Mouse (Mus musculus): ENCODE measurements around the gene Psmd3. TPM values are rescaled to one million over a fixed set of nuclear protein-coding genes. Genes with fewer than 3 reads are reported as not detected.

Psmd3 gene
- total and polyA plus RNA-seq, 2 experiments from 2014 or later = 113 to 202 TPM

DNA sequence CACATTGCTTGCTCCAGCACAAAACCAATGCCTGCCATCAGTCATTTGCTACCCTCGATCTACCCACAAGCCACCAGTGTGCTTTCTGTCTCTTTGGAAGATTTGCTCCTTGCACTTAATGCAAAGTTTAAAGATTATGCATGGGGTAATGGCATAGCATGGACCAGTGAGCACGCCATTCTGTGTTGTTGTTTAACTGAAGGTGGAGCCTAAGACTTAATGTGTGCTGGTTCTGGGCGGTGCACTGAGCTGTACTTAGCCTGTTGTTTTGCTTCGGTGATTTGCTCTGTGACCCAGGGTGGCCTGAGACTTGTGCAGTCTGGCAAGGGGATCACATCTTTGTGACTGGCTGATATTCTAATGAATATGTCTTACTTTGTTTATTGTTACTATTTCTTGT, 4.6 kb downstream of the Psmd3 start:
- H3K27ac ChIP-seq (ENCODE audit: low read depth, low read length) = no peak overlapping the region
- DNase-seq (no peak), ATAC-seq (no peak)
- no peak overlapping the region for H3K4me2 ChIP-seq (ENCODE audit: low read depth)
- peaks cover 62% of the 10 kb centered on the region for H3K36me3 ChIP-seq (ENCODE audit: insufficient read depth)
- peaks cover 7% of the 10 kb centered on the region; the same call in 1 of the 2 replicates for H3K4me1 ChIP-seq (ENCODE audit: insufficient read depth)
- H3K9ac ChIP-seq = no peak overlapping the region
- WGBS = 84% methylated on average over 4 of the region's 4 CpGs
- no peaks in the 10 kb centered on the region for H3K9me3 ChIP-seq (ENCODE audit: low read length)
- H3K4me3 ChIP-seq (ENCODE audit: low read depth, low read length) = no peak overlapping the region
- no peaks in the 10 kb centered on the region for H3K27me3 ChIP-seq (ENCODE audit: insufficient read depth, low read length)
- TF ChIP-seq CTCF (IDR thresholded peaks at IDR 0.05; ENCODE audit: low read depth) = no peak

DNA sequence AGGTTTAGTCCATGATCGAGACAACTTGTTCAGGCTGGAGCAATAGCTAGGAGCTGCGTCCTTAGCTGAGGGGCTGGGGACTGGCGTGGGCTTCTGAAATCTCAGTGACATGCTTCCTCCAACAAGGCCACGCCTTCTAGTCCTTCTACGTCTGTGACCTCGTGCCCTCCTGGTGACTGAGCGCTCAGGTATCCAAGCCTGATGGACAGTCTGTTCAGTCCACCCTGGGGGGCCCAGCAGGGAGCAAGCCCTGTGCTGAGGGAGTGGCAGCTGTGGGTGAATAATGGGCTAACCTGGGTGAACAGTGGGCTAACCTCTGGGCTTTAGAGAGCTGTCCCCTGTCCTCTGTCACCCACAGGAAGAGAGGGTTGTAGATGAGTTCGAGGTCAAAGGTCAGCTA, 5.7 kb downstream of the Psmd3 start:
- no peak overlapping the region for H3K9ac ChIP-seq
- H3K4me3 ChIP-seq (ENCODE audit: low read depth, low read length) = no peak overlapping the region
- no peaks in the 10 kb centered on the region for H3K27me3 ChIP-seq (ENCODE audit: insufficient read depth, low read length)
- H3K36me3 ChIP-seq (ENCODE audit: insufficient read depth) = peaks cover 72% of the 10 kb centered on the region
- no peak for DNase-seq
- ATAC-seq = no peak
- no peak overlapping the region for H3K4me2 ChIP-seq (ENCODE audit: low read depth)
- H3K9me3 ChIP-seq (ENCODE audit: low read length) = no peaks in the 10 kb centered on the region
- WGBS = 87% methylated on average over 8 of the region's 8 CpGs
- no peak overlapping the region for H3K27ac ChIP-seq (ENCODE audit: low read depth, low read length)
- H3K4me1 ChIP-seq (ENCODE audit: insufficient read depth) = peaks cover 7% of the 10 kb centered on the region; the same call in 1 of the 2 replicates
- no peak for TF ChIP-seq CTCF (IDR thresholded peaks at IDR 0.05; ENCODE audit: low read depth)

DNA sequence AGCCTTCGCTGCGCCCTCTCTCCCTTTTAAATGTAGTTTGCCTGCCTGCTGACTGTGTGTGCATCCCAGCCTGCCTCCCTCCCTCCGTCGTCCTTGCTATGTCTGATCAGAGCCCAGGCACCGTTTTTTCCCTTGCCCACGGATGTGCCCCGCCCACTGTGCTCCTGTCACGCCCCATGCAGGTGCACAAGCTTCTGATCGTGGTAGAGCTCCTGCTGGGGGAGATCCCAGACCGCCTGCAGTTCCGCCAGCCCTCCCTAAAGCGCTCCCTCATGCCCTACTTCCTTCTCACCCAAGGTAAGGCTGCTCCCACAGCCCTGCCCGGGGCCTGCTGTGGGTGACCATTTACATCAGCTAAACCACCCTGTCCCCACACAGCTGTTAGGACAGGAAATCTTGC, 10.8 kb downstream of the Psmd3 start:
- no peak overlapping the region for H3K27ac ChIP-seq (ENCODE audit: low read depth, low read length)
- H3K4me3 ChIP-seq (ENCODE audit: low read depth, low read length) = no peak overlapping the region
- no peak overlapping the region for H3K4me2 ChIP-seq (ENCODE audit: low read depth)
- no peak overlapping the region for H3K9ac ChIP-seq
- H3K9me3 ChIP-seq (ENCODE audit: low read length) = no peaks in the 10 kb centered on the region
- TF ChIP-seq CTCF (IDR thresholded peaks at IDR 0.05; ENCODE audit: low read depth) = no peak
- WGBS = 82% methylated on average over 13 of the region's 13 CpGs
- H3K27me3 ChIP-seq (ENCODE audit: insufficient read depth, low read length) = no peaks in the 10 kb centered on the region
- peaks cover 76% of the 10 kb centered on the region for H3K36me3 ChIP-seq (ENCODE audit: insufficient read depth)
- H3K4me1 ChIP-seq (ENCODE audit: insufficient read depth) = no peaks in the 10 kb centered on the region
- no peak for DNase-seq
- ATAC-seq = no peak

DNA sequence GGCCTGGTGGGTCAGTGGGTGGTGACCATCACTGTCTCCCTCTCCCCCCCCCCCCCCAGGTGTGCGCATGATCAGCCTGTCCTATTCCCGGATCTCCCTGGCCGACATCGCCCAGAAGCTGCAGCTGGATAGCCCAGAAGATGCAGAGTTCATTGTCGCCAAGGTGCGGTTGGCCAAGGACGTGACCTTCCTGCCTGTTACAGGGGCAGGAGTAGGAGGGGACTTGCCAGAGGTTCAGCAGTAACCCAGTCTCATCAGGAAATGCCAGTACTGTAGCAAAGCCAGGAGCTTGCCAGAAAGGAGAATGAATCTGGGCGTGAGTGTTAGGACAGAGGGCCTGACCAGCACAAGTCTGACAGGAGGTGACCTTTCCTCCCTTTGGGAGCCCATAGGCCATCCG, 11.4 kb downstream of the Psmd3 start:
- H3K36me3 ChIP-seq (ENCODE audit: insufficient read depth) = peaks cover 73% of the 10 kb centered on the region
- no peaks in the 10 kb centered on the region for H3K27me3 ChIP-seq (ENCODE audit: insufficient read depth, low read length)
- TF ChIP-seq CTCF (IDR thresholded peaks at IDR 0.05; ENCODE audit: low read depth) = no peak
- WGBS = 95% methylated on average over 9 of the region's 9 CpGs
- no peak overlapping the region for H3K27ac ChIP-seq (ENCODE audit: low read depth, low read length)
- no peak overlapping the region for H3K9ac ChIP-seq
- no peak overlapping the region for H3K4me2 ChIP-seq (ENCODE audit: low read depth)
- H3K4me1 ChIP-seq (ENCODE audit: insufficient read depth) = no peaks in the 10 kb centered on the region
- no peaks in the 10 kb centered on the region for H3K9me3 ChIP-seq (ENCODE audit: low read length)
- DNase-seq = no peak
- no peak overlapping the region for H3K4me3 ChIP-seq (ENCODE audit: low read depth, low read length)
- ATAC-seq = no peak

DNA sequence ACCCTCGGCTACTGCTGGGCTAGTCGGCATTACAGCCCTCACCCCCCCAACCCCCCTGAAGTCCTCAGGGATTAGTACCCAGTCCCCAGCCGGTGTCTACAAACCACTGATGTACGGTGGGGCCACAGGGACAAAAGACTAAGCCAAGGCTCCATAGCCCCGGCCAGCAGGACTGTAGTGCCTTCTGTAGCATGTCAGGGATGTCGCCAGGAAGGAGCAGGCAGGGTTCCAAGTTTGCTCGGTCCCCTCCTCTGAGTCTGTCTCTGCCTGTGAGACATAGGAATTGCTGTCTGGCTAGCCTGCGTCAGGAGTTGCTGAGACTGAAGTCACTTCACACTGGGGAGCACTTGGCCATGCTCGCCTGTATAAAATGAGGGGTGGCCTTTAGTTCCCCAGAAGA, 11.9 kb downstream of the Psmd3 start:
- TF ChIP-seq CTCF (IDR thresholded peaks at IDR 0.05; ENCODE audit: low read depth) = no peak
- DNase-seq (no peak), ATAC-seq (no peak)
- Histone ChIP-seq H3K9me3 (ENCODE audit: low read length) (no peaks in the 10 kb centered on the region), H3K4me1 (ENCODE audit: insufficient read depth) (no peaks in the 10 kb centered on the region), H3K9ac (no peak overlapping the region), H3K36me3 (ENCODE audit: insufficient read depth) (peaks cover 70% of the 10 kb centered on the region), H3K27me3 (ENCODE audit: insufficient read depth, low read length) (no peaks in the 10 kb centered on the region), H3K27ac (ENCODE audit: low read depth, low read length) (no peak overlapping the region), H3K4me2 (ENCODE audit: low read depth) (no peak overlapping the region), H3K4me3 (ENCODE audit: low read depth, low read length) (no peak overlapping the region)
- 76% methylated on average over 9 of the region's 9 CpGs for WGBS

DNA sequence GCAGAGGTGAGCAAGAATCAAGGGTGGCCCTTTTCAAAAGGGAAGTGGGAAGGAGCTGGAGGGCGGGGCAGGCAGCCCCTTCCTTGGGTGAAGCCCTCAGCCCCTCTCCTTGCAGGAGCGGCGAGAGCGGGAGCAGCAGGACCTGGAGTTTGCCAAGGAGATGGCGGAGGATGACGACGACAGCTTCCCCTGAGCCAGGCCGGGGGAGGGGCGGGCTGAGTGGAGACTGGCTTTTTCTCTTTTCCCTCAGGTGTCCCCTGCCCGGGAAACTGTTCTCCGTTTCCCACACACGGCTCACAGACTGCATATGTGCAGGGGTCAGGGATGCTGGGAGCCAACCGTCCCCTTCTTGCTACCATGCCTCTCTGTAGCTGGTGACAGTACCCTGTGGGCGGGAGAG, 13.1 kb downstream of the Psmd3 start:
- ATAC-seq = no peak
- Histone ChIP-seq H3K4me3 (ENCODE audit: low read depth, low read length) (no peak overlapping the region), H3K27me3 (ENCODE audit: insufficient read depth, low read length) (no peaks in the 10 kb centered on the region), H3K4me1 (ENCODE audit: insufficient read depth) (no peaks in the 10 kb centered on the region), H3K27ac (ENCODE audit: low read depth, low read length) (no peak overlapping the region), H3K9me3 (ENCODE audit: low read length) (no peaks in the 10 kb centered on the region), H3K9ac (no peak overlapping the region), H3K4me2 (ENCODE audit: low read depth) (no peak overlapping the region), H3K36me3 (ENCODE audit: insufficient read depth) (peaks cover 59% of the 10 kb centered on the region)
- TF ChIP-seq CTCF (IDR thresholded peaks at IDR 0.05; ENCODE audit: low read depth) = no peak
- WGBS = 70% methylated on average over 12 of the region's 14 CpGs
- DNase-seq = no peak

DNA sequence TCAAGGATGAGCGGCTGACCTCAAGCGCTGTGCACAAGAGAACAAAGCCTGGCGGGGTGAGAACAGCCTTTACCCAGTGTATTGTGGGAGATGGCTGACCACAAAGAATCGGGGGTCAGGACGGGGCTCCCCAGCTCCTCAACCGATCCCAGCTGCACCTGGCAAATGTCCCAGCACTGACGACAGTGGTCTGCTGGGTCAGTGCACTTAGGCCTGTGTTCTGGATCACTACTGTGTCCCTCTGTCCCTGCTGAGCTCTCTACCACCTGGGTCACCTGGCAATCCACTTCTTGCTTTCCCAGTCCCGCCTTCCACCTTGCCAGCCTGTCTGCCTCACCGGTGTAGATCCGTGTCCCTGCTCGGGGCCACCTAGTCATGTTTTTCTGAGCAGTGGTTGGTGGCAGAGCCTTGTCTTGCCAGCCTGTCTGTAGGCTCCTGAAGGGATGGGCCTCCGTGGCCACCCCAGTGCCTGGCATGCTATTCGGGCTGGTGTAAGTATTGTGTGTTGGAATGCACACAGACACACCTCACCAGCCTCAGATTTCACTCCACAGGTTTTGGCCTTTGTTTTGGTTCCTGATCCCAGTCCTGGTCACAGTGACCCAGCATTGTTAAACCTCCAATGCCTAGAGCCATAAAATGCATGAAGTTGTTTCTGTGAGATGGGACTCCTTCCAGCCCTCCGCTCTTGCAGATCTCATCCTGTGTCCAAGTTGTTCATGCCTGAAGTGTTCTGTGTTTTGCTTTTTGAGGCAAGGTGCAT, 14.3 kb downstream of the Psmd3 start:
- Histone ChIP-seq H3K36me3 (ENCODE audit: insufficient read depth) (peaks cover 47% of the 10 kb centered on the region), H3K4me1 (ENCODE audit: insufficient read depth) (no peaks in the 10 kb centered on the region), H3K27me3 (ENCODE audit: insufficient read depth, low read length) (no peaks in the 10 kb centered on the region), H3K4me3 (ENCODE audit: low read depth, low read length) (no peak overlapping the region), H3K9ac (no peak overlapping the region), H3K9me3 (ENCODE audit: low read length) (no peaks in the 10 kb centered on the region), H3K27ac (ENCODE audit: low read depth, low read length) (no peak overlapping the region), H3K4me2 (ENCODE audit: low read depth) (no peak overlapping the region)
- ATAC-seq (no peak), DNase-seq (no peak)
- WGBS = 84% methylated on average over 14 of the region's 14 CpGs
- TF ChIP-seq CTCF (IDR thresholded peaks at IDR 0.05; ENCODE audit: low read depth) = no peak
